Mouse (Mus musculus): ENCODE measurements around the gene Mpp6.

GRCm38 (mm10) chr6:50189376-50189775 is 79.3 kb downstream of the Mpp6 start:
- TF ChIP-seq POLR2A (IDR thresholded peaks at IDR 0.05; ENCODE audit: low read depth, low read length), result no peak
- no peak for TF ChIP-seq CTCF (conservative IDR thresholded peaks at IDR 0.05; ENCODE audit: insufficient read depth, insufficient read length, low read depth, low read length)

Data from kidney, adult 2 months (tissue).